Mouse (Mus musculus) lung, embryonic 15.5 days (tissue): ENCODE measurements around the gene Pelo. TPM values are rescaled to one million over a fixed set of nuclear protein-coding genes. Genes with fewer than 3 reads are reported as not detected.

Source experiments
- ATAC-seq: fragments of 200-750 bp; cut with Nextera tagmentation; 2 replicates; pipeline ENCODE4 v1.8.0; 2017; ENCODE audit warnings: moderate number of reproducible peaks, borderline replicate concordance; ENCODE audit not compliant: low FRiP score, low TSS enrichment; ENCODE audit errors: extremely low read depth
- H3K27ac ChIP-seq: fragments of 300-500 bp; sonication (generic); 2 replicates; pipeline ENCODE4 v1.5.1; 2015; ENCODE audit warnings: moderate library complexity, mild to moderate bottlenecking, inconsistent platforms
- H3K27me3 ChIP-seq: fragments of 300-500 bp; sonication (generic); 2 replicates; pipeline ENCODE4 v1.6.1; 2015; ENCODE audit warnings: inconsistent platforms
- H3K36me3 ChIP-seq: fragments of 300-500 bp; sonication (generic); 2 replicates; pipeline ENCODE4 v1.6.1; 2015; ENCODE audit warnings: inconsistent platforms
- H3K4me1 ChIP-seq: fragments of 300-500 bp; sonication (generic); 2 replicates; pipeline ENCODE4 v1.6.1; 2015; ENCODE audit warnings: inconsistent platforms
- H3K4me2 ChIP-seq: fragments of 300-500 bp; sonication (generic); 2 replicates; pipeline ENCODE4 v1.6.1; 2015; ENCODE audit warnings: inconsistent platforms, mild to moderate bottlenecking, moderate library complexity
- H3K4me3 ChIP-seq: fragments of 300-500 bp; sonication (generic); 2 replicates; pipeline ENCODE4 v1.5.1; 2015; ENCODE audit warnings: mild to moderate bottlenecking, inconsistent platforms
- H3K9ac ChIP-seq: fragments of 300-500 bp; sonication (generic); 2 replicates; pipeline ENCODE4 v1.6.1; 2015; ENCODE audit warnings: inconsistent platforms
- H3K9me3 ChIP-seq: fragments of 300-500 bp; sonication (generic); 2 replicates; pipeline ENCODE4 v1.6.1; 2016; ENCODE audit warnings: inconsistent platforms
- WGBS: fragments of 180-500 bp; shearing (Covaris S2); methylation state at CpG from one replicate; pipeline ENCODE4 v1.1.7; 2015; 5-methylcytosine and 5-hydroxymethylcytosine counted together
- polyA plus RNA-seq: library from polyadenylated mRNA; unstranded; fragments of >200 nt; fragmentation: Nextera tagmentation; extraction: Ambion mirVana; gene quantifications from 2 replicates; pipeline ENCODE4 v1.2.1, GENCODE M21; 2015

The Pelo gene
- polyA plus RNA-seq, 1 experiment from 2014 or later = 5.4 TPM

- ATAC-seq = no peak
- no peak overlapping the region for H3K9ac ChIP-seq
- peaks cover 33% of the 10 kb centered on the region for H3K4me1 ChIP-seq
- H3K4me2 ChIP-seq = no peak overlapping the region
- no peak overlapping the region for H3K4me3 ChIP-seq
- no peaks in the 10 kb centered on the region for H3K27me3 ChIP-seq
- H3K9me3 ChIP-seq = no peaks in the 10 kb centered on the region
- 58% methylated on average over 2 of the region's 2 CpGs for WGBS
- H3K36me3 ChIP-seq = no peaks in the 10 kb centered on the region
- H3K27ac ChIP-seq = no peak overlapping the region
Observed at GRCm38 (mm10) chr13:115095392-115095791, 5.4 kb upstream of the Pelo start.

DNA sequence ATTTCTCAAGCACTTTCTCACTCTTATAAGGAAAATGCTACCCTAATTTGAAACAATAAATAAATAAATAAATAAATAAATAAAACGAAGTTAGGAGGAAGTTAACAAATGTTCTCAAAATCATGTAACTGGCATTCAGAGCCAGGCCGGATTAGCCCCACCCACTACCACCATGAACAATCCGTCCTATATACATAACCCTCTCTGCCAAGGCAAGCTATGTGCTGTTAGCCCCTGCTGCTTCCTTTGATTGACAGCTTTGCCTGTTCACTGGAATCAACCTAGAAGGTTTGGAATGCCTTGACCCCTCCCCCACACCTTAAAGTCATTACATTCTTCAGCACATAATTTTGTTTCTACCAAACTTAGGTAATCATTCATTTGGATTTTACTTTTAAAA is 1.5 kb upstream of the Pelo start:
- Histone ChIP-seq H3K27ac (no peak overlapping the region), H3K4me2 (no peak overlapping the region), H3K27me3 (no peaks in the 10 kb centered on the region), H3K4me1 (peaks cover 34% of the 10 kb centered on the region), H3K36me3 (peaks cover 14% of the 10 kb centered on the region), H3K9me3 (no peaks in the 10 kb centered on the region), H3K4me3 (no peak overlapping the region), H3K9ac (no peak overlapping the region)
- no peak for ATAC-seq
- 66% methylated on average over 3 of the region's 3 CpGs for WGBS

- WGBS = 39% methylated on average over 9 of the region's 9 CpGs
- Histone ChIP-seq H3K9me3 (no peaks in the 10 kb centered on the region), H3K27ac (peak overlapping the region; percentile 88), H3K9ac (peak overlapping the region; percentile 75), H3K4me3 (peak overlapping the region; percentile 65), H3K27me3 (no peaks in the 10 kb centered on the region), H3K4me1 (peaks cover 32% of the 10 kb centered on the region), H3K36me3 (peaks cover 15% of the 10 kb centered on the region), H3K4me2 (peak overlapping the region; percentile 94)
- ATAC-seq = no peak
Observed at GRCm38 (mm10) chr13:115090977-115091445, 1.0 kb upstream of the Pelo start.

GRCm38 (mm10) chr13:115089395-115090025 is 476 bp downstream of the Pelo start:
- Histone ChIP-seq H3K4me1 (peaks cover 35% of the 10 kb centered on the region), H3K27me3 (no peaks in the 10 kb centered on the region), H3K9ac (peak overlapping the region; percentile 75), H3K36me3 (peaks cover 15% of the 10 kb centered on the region), H3K4me3 (peak overlapping the region; percentile 65), H3K9me3 (no peaks in the 10 kb centered on the region), H3K27ac (peak overlapping the region; percentile 88), H3K4me2 (peak overlapping the region; percentile 94)
- WGBS = 5% methylated on average over 35 of the region's 35 CpGs
- peak; percentile 30 for ATAC-seq

DNA sequence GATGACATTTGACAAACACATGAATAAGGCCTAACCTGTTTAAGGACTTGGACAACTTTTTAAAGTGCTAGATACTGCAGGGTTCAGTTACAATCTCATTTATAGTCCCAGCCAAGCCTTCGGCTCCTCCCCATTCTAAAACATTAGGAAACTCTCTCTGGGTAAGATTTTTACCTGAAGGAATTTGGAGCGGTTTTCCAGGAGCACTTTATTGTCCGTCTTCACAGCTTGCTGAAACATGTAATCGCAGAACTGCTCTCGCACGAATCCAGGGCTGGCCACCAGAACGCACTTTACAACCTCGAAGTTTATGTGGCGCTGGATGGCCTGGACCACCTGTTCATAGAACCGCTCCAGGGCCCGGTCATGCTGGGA is 979 bp downstream of the Pelo start:
- Histone ChIP-seq H3K27ac (0 out of 2 replicates have a peak overlapping the region, but pooled peaks have one; percentile 88), H3K36me3 (peaks cover 15% of the 10 kb centered on the region), H3K9ac (peak overlapping the region; percentile 75), H3K4me2 (peak overlapping the region; percentile 94), H3K27me3 (no peaks in the 10 kb centered on the region), H3K4me1 (peaks cover 35% of the 10 kb centered on the region), H3K9me3 (no peaks in the 10 kb centered on the region), H3K4me3 (peak overlapping the region; percentile 65)
- 54% methylated on average over 11 of the region's 11 CpGs for WGBS
- ATAC-seq = no peak

- ATAC-seq = no peak
- H3K9ac ChIP-seq = no peak overlapping the region
- H3K36me3 ChIP-seq = peaks cover 17% of the 10 kb centered on the region
- no peaks in the 10 kb centered on the region for H3K27me3 ChIP-seq
- no peak overlapping the region for H3K4me2 ChIP-seq
- WGBS = 61% methylated on average over 6 of the region's 6 CpGs
- no peaks in the 10 kb centered on the region for H3K9me3 ChIP-seq
- H3K27ac ChIP-seq = no peak overlapping the region
- no peak overlapping the region for H3K4me3 ChIP-seq
- H3K4me1 ChIP-seq = peaks cover 25% of the 10 kb centered on the region
Observed at GRCm38 (mm10) chr13:115085974-115086373, 4.0 kb downstream of the Pelo start.

DNA sequence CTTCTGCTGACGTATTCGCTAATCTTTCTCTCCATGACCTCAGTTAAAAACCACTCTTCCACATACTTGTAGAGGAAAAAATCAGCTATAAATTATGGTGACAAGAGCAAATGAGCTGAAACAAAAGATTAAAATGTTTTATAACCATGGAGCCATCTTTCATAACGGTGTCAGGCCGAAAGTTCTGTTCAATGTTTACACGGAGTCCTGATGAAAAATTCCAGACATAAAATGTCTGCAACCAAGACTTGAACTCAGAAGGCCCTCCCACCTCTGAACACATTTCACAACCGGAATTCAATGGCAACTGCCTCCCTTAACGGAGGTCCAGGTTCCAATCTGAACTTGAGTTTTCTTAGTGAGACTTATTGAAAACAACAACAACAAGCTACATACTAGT is 7.6 kb downstream of the Pelo start:
- ATAC-seq = no peak
- no peak overlapping the region for H3K4me3 ChIP-seq
- no peak overlapping the region for H3K4me2 ChIP-seq
- H3K9me3 ChIP-seq = no peaks in the 10 kb centered on the region
- no peaks in the 10 kb centered on the region for H3K27me3 ChIP-seq
- no peak overlapping the region for H3K9ac ChIP-seq
- WGBS = 61% methylated on average over 7 of the region's 7 CpGs
- peaks cover 8% of the 10 kb centered on the region; the same call in 1 of the 2 replicates for H3K36me3 ChIP-seq
- no peak overlapping the region for H3K27ac ChIP-seq
- peaks cover 30% of the 10 kb centered on the region for H3K4me1 ChIP-seq

DNA sequence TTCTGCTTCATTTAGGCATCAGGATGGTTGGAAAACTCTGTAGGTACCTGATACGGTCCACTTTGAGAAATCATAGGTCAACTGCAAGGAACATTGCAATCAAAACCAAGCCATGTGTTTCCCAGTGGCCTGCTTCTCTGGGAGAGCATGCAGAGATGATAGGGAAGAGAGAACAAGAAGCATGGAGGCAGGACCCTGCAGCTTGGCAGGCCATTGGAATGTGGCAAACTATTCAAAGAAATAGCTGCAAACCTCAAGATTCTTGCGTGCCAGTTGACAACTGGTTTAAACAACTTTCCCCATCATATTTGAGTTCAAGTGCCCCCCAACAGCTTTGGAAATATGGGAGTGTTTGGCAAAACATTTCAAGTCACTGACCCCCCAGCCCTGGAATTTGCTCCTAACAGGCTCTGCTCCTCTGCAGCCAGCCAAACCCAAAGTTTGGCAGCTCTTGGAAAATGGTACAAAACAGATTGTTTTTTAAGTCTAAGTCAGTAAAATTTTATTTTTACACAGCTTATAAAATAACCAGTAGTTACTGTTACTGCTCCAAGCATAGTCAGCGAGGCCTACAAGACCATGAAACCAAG is 9.9 kb downstream of the Pelo start:
- 0 out of 2 replicates have a peak overlapping the region, but pooled peaks have one; percentile 15 for H3K27ac ChIP-seq
- ATAC-seq = no peak
- H3K9ac ChIP-seq = no peak overlapping the region
- no peak overlapping the region for H3K4me2 ChIP-seq
- 59% methylated on average over 3 of the region's 3 CpGs for WGBS
- no peak overlapping the region for H3K4me3 ChIP-seq
- no peaks in the 10 kb centered on the region for H3K27me3 ChIP-seq
- H3K9me3 ChIP-seq = no peaks in the 10 kb centered on the region
- 0 out of 2 replicates have a peak, but pooled peaks cover 2% of the 10 kb centered on the region for H3K36me3 ChIP-seq
- H3K4me1 ChIP-seq = peaks cover 25% of the 10 kb centered on the region; the same call in 1 of the 2 replicates

DNA sequence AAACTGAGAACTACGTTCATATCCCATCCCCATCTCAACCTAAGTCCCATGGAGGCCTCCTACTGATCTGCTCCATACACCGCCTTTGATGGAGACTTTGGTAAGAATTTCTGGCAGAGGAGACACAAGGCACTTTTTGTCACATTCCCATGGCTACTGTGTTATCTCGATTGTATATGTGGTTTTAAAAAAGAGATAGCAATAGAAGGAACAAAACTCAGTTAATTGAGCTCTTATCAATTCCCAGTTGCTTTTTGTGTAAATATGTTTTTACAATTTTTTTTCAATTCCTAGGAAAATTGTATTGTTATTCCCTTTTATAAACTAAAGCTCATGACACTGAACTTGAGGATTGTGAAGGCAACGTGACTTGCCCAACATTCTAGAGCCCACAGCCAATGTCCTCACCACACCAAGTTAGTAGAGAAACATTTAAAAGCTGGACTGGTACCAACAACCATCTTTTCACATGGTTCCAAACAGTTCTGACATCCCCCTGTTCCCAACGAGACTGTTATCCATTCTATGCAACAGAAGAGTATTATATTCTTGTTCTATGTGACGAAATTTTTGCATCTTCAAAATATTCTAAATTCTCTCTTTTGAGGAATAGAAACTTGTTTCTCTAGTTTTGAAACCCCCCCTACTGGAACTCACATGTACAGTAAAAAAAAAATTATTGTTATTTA is 10.8 kb downstream of the Pelo start:
- no peak overlapping the region for H3K4me3 ChIP-seq
- H3K9me3 ChIP-seq = no peaks in the 10 kb centered on the region
- 59% methylated on average over 6 of the region's 6 CpGs for WGBS
- H3K9ac ChIP-seq = no peak overlapping the region
- H3K27me3 ChIP-seq = no peaks in the 10 kb centered on the region
- H3K27ac ChIP-seq = no peak overlapping the region
- H3K4me2 ChIP-seq = no peak overlapping the region
- H3K4me1 ChIP-seq = peaks cover 25% of the 10 kb centered on the region; the same call in 1 of the 2 replicates
- ATAC-seq = no peak
- H3K36me3 ChIP-seq = 0 out of 2 replicates have a peak, but pooled peaks cover 2% of the 10 kb centered on the region

DNA sequence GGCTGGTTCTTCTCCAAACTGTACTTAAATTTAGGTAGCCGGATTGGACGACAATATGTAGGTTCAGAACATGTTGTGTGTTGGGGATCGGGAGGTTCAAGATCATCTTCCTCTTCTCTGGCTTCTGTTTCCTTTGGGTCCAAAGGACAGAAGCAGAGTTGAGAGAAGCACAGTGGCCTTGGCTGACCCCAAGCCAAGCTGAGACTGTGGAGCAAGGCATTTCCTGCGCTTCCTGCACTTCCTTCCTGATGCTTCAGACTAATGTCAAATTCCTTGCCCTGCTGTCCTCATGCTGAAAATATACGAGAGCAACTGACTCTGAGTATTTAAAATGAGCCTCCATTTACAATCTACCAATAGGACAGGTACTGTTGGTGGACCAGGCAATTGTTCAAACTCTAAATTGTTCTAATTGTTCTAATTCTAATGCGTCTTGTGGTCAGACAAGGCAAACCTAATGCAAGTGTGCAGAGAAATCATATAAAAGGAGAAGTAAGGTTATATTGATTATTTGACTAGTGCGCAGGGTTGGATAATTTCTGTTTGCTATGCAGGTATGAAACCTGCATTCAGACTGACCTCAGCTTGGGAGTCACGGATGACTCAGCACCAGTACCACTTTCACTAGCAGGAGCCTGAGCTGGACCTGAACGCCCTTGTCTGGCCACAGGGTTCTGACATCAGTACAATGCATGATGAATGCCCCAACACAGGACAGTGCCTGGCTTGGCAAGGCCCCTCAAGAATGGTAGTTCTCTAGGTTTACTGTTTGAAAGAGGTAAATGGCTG is 12.4 kb downstream of the Pelo start:
- H3K36me3 ChIP-seq = no peaks in the 10 kb centered on the region
- H3K4me3 ChIP-seq = no peak overlapping the region
- no peaks in the 10 kb centered on the region for H3K27me3 ChIP-seq
- no peak overlapping the region for H3K4me2 ChIP-seq
- peaks cover 25% of the 10 kb centered on the region; the same call in 1 of the 2 replicates for H3K4me1 ChIP-seq
- no peak overlapping the region for H3K27ac ChIP-seq
- 70% methylated on average over 9 of the region's 9 CpGs for WGBS
- H3K9ac ChIP-seq = no peak overlapping the region
- no peak for ATAC-seq
- H3K9me3 ChIP-seq = no peaks in the 10 kb centered on the region

- 61% methylated on average over 6 of the region's 6 CpGs for WGBS
- Histone ChIP-seq H3K9me3 (no peaks in the 10 kb centered on the region), H3K27me3 (no peaks in the 10 kb centered on the region), H3K9ac (no peak overlapping the region), H3K4me1 (0 out of 2 replicates have a peak, but pooled peaks cover 3% of the 10 kb centered on the region), H3K27ac (no peak overlapping the region), H3K4me2 (no peak overlapping the region), H3K36me3 (no peaks in the 10 kb centered on the region), H3K4me3 (no peak overlapping the region)
- no peak for ATAC-seq
Observed at GRCm38 (mm10) chr13:115072386-115072785, 17.6 kb downstream of the Pelo start.
